Mouse (Mus musculus): ENCODE results near the gene Rapgef4. TPM values are rescaled to one million over a fixed set of nuclear protein-coding genes. Genes with fewer than 3 reads are reported as not detected.

Gene Rapgef4
- total and polyA plus RNA-seq, 3 experiments = 15.3 to 38.9 (median 25.4) TPM

- Histone ChIP-seq H3K4me1 (ENCODE audit: control insufficient read depth, insufficient read depth, low read length) (no peaks in the 10 kb centered on the region; the same call in 1 of the 2 replicates), H3K4me3 (no peak overlapping the region), H3K79me2 (replicated peaks; ENCODE audit: control insufficient read depth, insufficient read depth, low read length) (no peaks in the 10 kb centered on the region), H3K27ac (no peak overlapping the region), H3K36me3 (ENCODE audit: control insufficient read depth, insufficient read depth, low read length) (no peaks in the 10 kb centered on the region), H3K9ac (ENCODE audit: low read depth, low read length) (no peak overlapping the region), H3K27me3 (ENCODE audit: control insufficient read depth, insufficient read depth, low read length) (no peaks in the 10 kb centered on the region)
- 57% methylated on average over 5 of the region's 5 CpGs for WGBS
- TF ChIP-seq POLR2A (IDR thresholded peaks at IDR 0.05; ENCODE audit: insufficient read depth, low read depth, low read length) (no peak), CTCF (IDR thresholded peaks at IDR 0.05) (no peak), EP300 (IDR thresholded peaks at IDR 0.05; ENCODE audit: insufficient read depth, low read depth, low read length) (no peak)
- intact Hi-C loops (cut with DNase I) = no loop called here
- no peak for DNase-seq
Observed at GRCm38 (mm10) chr2:72002843-72003370, 21.9 kb downstream of the Rapgef4 start.

DNA sequence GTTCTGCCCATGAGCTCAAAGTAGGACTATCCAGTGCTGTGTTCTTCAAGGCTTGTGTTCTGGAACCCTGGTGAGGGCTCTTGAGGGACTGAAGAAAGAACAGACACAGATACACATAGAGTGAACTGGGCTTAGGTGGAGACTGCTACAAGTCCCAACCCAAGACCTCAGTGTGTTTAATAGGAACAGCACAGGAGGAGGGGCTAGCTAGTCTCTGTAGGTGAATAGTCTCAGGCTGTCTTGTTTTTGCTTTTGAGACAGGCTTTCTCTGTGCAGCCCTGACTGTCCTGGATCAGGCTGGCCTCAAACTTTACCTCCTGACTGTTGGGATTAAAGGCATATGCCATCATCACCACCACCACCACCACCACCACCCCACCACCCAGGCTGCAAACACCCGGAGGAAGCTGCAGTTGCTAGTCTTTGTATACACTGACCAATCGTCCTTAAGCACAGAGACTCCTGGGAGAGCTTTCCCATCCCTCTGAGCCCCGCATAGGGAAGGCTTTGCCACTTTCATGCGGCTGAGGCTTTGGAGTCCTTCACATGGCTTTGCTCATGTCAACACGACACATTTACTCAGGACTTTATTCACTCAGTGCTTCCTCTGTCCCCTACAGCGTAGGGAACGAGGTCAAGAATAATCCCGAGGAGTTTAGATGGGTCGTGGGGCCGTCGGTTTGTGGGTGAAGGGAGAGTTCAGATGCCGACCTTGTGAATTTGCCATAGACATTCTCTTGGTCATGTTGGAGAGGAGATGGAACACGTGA is 22.9 kb downstream of the Rapgef4 start:
- Histone ChIP-seq H3K4me3 (no peak overlapping the region), H3K4me1 (ENCODE audit: control insufficient read depth, insufficient read depth, low read length) (no peaks in the 10 kb centered on the region; the same call in 1 of the 2 replicates), H3K27ac (no peak overlapping the region), H3K36me3 (ENCODE audit: control insufficient read depth, insufficient read depth, low read length) (no peaks in the 10 kb centered on the region), H3K27me3 (ENCODE audit: control insufficient read depth, insufficient read depth, low read length) (no peaks in the 10 kb centered on the region), H3K9ac (ENCODE audit: low read depth, low read length) (no peak overlapping the region), H3K79me2 (replicated peaks; ENCODE audit: control insufficient read depth, insufficient read depth, low read length) (no peaks in the 10 kb centered on the region)
- intact Hi-C loops (cut with DNase I) = no loop called here
- no peak for DNase-seq
- no peak for TF ChIP-seq POLR2A (IDR thresholded peaks at IDR 0.05; ENCODE audit: insufficient read depth, low read depth, low read length)
- TF ChIP-seq CTCF (IDR thresholded peaks at IDR 0.05) = no peak
- no peak for TF ChIP-seq EP300 (IDR thresholded peaks at IDR 0.05; ENCODE audit: insufficient read depth, low read depth, low read length)
- WGBS = 75% methylated on average over 13 of the region's 13 CpGs

- H3K4me1 ChIP-seq (ENCODE audit: control insufficient read depth, insufficient read depth, low read length) = no peaks in the 10 kb centered on the region; the same call in 1 of the 2 replicates
- H3K79me2 ChIP-seq (replicated peaks; ENCODE audit: control insufficient read depth, insufficient read depth, low read length) = no peaks in the 10 kb centered on the region
- intact Hi-C loops (cut with DNase I) = no loop called here
- H3K4me3 ChIP-seq = no peak overlapping the region
- no peak overlapping the region for H3K27ac ChIP-seq
- TF ChIP-seq POLR2A (IDR thresholded peaks at IDR 0.05; ENCODE audit: insufficient read depth, low read depth, low read length) (no peak), EP300 (IDR thresholded peaks at IDR 0.05; ENCODE audit: insufficient read depth, low read depth, low read length) (no peak)
- no peak for DNase-seq
- 88% methylated on average over 16 of the region's 16 CpGs for WGBS
- no peak overlapping the region for H3K9ac ChIP-seq (ENCODE audit: low read depth, low read length)
- H3K27me3 ChIP-seq (ENCODE audit: control insufficient read depth, insufficient read depth, low read length) = no peaks in the 10 kb centered on the region
- no peaks in the 10 kb centered on the region for H3K36me3 ChIP-seq (ENCODE audit: control insufficient read depth, insufficient read depth, low read length)
Observed at GRCm38 (mm10) chr2:72005051-72005450, 24.0 kb downstream of the Rapgef4 start.

GRCm38 (mm10) chr2:72009446-72010218 is 28.6 kb downstream of the Rapgef4 start:
- Histone ChIP-seq H3K4me3 (no peak overlapping the region), H3K9ac (ENCODE audit: low read depth, low read length) (no peak overlapping the region), H3K79me2 (replicated peaks; ENCODE audit: control insufficient read depth, insufficient read depth, low read length) (no peaks in the 10 kb centered on the region), H3K27me3 (ENCODE audit: control insufficient read depth, insufficient read depth, low read length) (no peaks in the 10 kb centered on the region), H3K36me3 (ENCODE audit: control insufficient read depth, insufficient read depth, low read length) (no peaks in the 10 kb centered on the region), H3K27ac (no peak overlapping the region), H3K4me1 (ENCODE audit: control insufficient read depth, insufficient read depth, low read length) (no peaks in the 10 kb centered on the region)
- TF ChIP-seq CTCF (IDR thresholded peaks at IDR 0.05) = no peak
- TF ChIP-seq EP300 (IDR thresholded peaks at IDR 0.05; ENCODE audit: insufficient read depth, low read depth, low read length) = no peak
- TF ChIP-seq POLR2A (IDR thresholded peaks at IDR 0.05; ENCODE audit: insufficient read depth, low read depth, low read length) = no peak
- 54% methylated on average over 3 of the region's 3 CpGs for WGBS
- intact Hi-C loops (cut with DNase I) = no loop called here
- peak in 1 of 2 experiments; percentile 13 for DNase-seq

DNA sequence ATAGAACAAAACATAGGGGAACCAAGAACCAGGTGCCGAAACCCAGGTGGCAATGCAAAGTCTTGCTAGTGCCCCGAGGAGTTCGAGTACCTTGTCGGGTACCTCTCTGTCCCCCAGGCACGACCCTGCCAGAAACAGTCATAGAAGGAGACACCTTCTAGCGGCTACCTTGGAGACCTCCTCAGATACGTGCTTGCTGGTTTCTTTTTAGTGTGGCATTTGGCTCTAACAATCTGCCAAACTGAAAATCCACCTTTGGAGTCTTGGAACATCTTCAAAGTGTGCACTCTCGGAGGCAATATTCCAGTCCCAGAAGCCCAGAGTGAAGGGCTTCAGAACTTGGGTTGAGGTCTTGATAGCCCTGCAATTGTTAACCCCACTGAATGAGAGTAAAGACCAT is 34.3 kb downstream of the Rapgef4 start:
- TF ChIP-seq EP300 (IDR thresholded peaks at IDR 0.05; ENCODE audit: insufficient read depth, low read depth, low read length) (no peak), CTCF (IDR thresholded peaks at IDR 0.05) (no peak), POLR2A (IDR thresholded peaks at IDR 0.05; ENCODE audit: insufficient read depth, low read depth, low read length) (no peak)
- Histone ChIP-seq H3K27ac (no peak overlapping the region), H3K79me2 (replicated peaks; ENCODE audit: control insufficient read depth, insufficient read depth, low read length) (no peaks in the 10 kb centered on the region), H3K36me3 (ENCODE audit: control insufficient read depth, insufficient read depth, low read length) (no peaks in the 10 kb centered on the region), H3K9ac (ENCODE audit: low read depth, low read length) (no peak overlapping the region), H3K27me3 (ENCODE audit: control insufficient read depth, insufficient read depth, low read length) (no peaks in the 10 kb centered on the region), H3K4me1 (ENCODE audit: control insufficient read depth, insufficient read depth, low read length) (no peaks in the 10 kb centered on the region), H3K4me3 (no peak overlapping the region)
- intact Hi-C loops (cut with DNase I) = no loop called here
- DNase-seq = no peak
- WGBS = 84% methylated on average over 8 of the region's 8 CpGs

All from heart, adult 2 months (tissue).